In the genomic region with DNA sequence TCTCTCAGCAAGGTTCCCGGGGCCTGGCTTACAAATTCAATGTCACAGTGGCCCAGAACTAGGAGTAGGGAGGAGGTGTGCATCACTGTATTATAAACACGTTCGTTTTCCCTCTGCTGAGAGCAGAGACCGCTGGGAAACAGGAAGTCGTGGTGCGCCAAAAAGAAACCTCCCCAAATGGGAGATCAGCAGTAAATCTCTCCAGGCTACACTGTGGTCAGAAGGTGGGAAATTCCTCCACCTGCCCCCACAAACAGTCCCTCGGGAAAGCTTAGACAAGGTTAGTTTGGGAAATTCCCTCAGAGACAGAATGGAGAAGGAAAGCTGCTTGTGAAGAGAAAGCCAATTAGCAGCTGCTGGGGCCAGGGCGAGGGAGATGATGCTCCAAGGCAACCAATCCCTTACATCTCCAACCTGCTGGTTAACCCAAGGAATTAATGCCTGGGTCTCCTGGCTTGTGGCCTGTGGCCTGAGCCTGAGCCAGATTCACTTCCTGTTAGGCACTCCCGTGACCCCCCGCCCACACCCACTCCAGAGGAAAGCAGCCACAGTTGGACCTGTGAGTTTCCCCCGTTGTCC, we compare ENCODE assay signal across 8 mouse cellular contexts. TPM values are rescaled to one million over a fixed set of nuclear protein-coding genes. Genes with fewer than 3 reads are reported as not detected.
DNase-seq lines count a peak whose midpoint lies in the region; ATAC-seq lines count a peak whose summit lies in the region.

No protein-coding gene starts in this region.

- no peaks in the 10 kb centered on the region for H3K27me3 ChIP-seq in heart, embryonic 13.5 days (replicated peaks)

- no peak for ATAC-seq in heart, embryonic 13.5 days (ENCODE audit: extremely low read depth, insufficient number of reproducible peaks, low FRiP score, low TSS enrichment)
- peak; percentile 90 for ATAC-seq in megakaryocyte progenitor cell, adult 5-6 weeks (replicated peaks; ENCODE audit: poor library complexity)

- H3K4me1 ChIP-seq in heart, embryonic 13.5 days, result peaks cover 24% of the 10 kb centered on the region

- peak overlapping the region; percentile 33; the same call in 1 of the 2 replicates for H3K4me2 ChIP-seq in heart, embryonic 13.5 days

- no peak overlapping the region for H3K27ac ChIP-seq in heart, embryonic 13.5 days (replicated peaks)

- no peak overlapping the region for H3K4me3 ChIP-seq in heart, embryonic 13.5 days

- no peaks in the 10 kb centered on the region; the same call in 1 of the 2 replicates for H3K9me3 ChIP-seq in heart, embryonic 13.5 days

- H3K36me3 ChIP-seq in heart, embryonic 13.5 days, result no peaks in the 10 kb centered on the region

- 42% methylated on average over 11 of the region's 11 CpGs for WGBS in heart, embryonic 13.5 days

- peak; percentile 36 for DNase-seq in adrenal gland, adult 2 months
- no peak for DNase-seq in adrenal gland, adult 8-10 months
- peak; percentile 29 for DNase-seq in MEL-GATA-1-ER (ENCODE audit: extremely low read depth, low read depth)
- DNase-seq in kidney, postnatal 36 days, result peak; percentile 47 to 69
- peak; percentile 32 for DNase-seq in testis, postnatal 14 days (ENCODE audit: low spot score)
- DNase-seq in frontal cortex, postnatal 14 days (ENCODE audit: low spot score in 2 of 2), result no peak

- H3K9ac ChIP-seq in heart, embryonic 13.5 days, result no peak overlapping the region

RNA-seq across cellular contexts. Expression of a gene that starts 57.2 kb away (rescaled TPM):
- 10 to 100 TPM; 15.2 to 18.4 TPM for total RNA-seq in adrenal gland, adult 2 months (2021)
- polyA plus RNA-seq in adrenal gland, adult 2 months (2012; rRNA removed), result 17.1 and 22.8 TPM in 2 replicates
- total RNA-seq in adrenal gland, adult 8-10 months (2022), result 10 to 100 TPM; 15.8 to 22.7 (median 17.5) TPM
- 21.1 and 21.6 TPM in 2 replicates for polyA plus RNA-seq in heart, embryonic 13.5 days (2015; fragmentation: Nextera tagmentation; extraction: Ambion mirVana)
- total RNA-seq in megakaryocyte progenitor cell, adult 5-6 weeks (2015), result 18.1 and 21.1 TPM in 2 replicates
- total RNA-seq in megakaryocyte progenitor cell, adult 5-6 weeks (2017), result 11.2 and 14.1 TPM in 2 replicates

Comparison
In these comparisons a context has a peak if more than half of its experiments do, and no peak if none do; other contexts are left out.
1. DNase-seq: peak in adrenal gland, adult 2 months (single experiment), MEL-GATA-1-ER (single experiment), kidney, postnatal 36 days (2 of 2) and testis, postnatal 14 days (single experiment); none in adrenal gland, adult 8-10 months (single experiment) and frontal cortex, postnatal 14 days (0 of 2).